Mouse (Mus musculus) liver, embryonic 14.5 days (tissue): Measurements from ENCODE around the gene Grip1.

Experiments used
- CTCF ChIP-seq: IDR thresholded peaks from 2 replicates; pipeline ENCODE4 v1.5.1; 2016; ENCODE audit warnings: antibody characterized with exemption, low read depth, control low read depth
- EP300 ChIP-seq: IDR thresholded peaks from 2 replicates; pipeline ENCODE4 v1.6.1; 2016; ENCODE audit warnings: antibody characterized with exemption, low read depth

DNA sequence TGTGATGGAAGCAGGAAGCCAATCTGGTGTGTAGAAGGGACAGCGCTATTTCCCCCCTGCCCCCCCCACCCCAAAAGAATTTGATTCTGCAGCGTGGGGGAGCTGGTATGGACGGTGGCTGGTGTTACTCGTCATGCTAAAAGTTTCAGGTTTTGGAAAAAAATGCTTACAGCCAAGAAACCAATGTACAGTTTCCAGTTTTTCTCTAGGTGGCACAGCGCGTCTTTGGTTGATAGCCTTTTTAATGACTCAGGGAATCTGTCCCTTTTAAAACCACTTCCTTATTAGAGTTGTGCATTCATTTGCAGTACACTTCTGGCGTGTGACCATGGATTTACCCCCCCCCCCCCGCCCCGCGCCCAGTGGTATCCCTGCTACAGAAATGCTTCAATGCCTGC, 1.9 kb downstream of the Grip1 start:
- TF ChIP-seq CTCF (no peak), EP300 (no peak)
